Mouse (Mus musculus) liver, embryonic 11.5 days (tissue): ENCODE results near the gene Myadml2. TPM values are rescaled to one million over a fixed set of nuclear protein-coding genes. Genes with fewer than 3 reads are reported as not detected.
A peak's percentile ranks its signal among the peaks of the same experiment; 100 is the strongest.

Experiments
- ATAC-seq: fragments of 200-750 bp; cut with Nextera tagmentation; replicated peaks from 2 replicates; pipeline ENCODE4 v1.8.0; 2017; ENCODE audit warnings: moderate number of reproducible peaks, mild to moderate bottlenecking, moderate TSS enrichment, moderate library complexity; ENCODE audit not compliant: low FRiP score
- DNase-seq: peaks from one replicate; pipeline ENCODE4 v3.0.0-alpha.2; 2017; ENCODE audit warnings: low spot score
- H3K27ac ChIP-seq: fragments of 300-500 bp; sonication (generic); 2 replicates; pipeline ENCODE4 v1.5.1; 2014; ENCODE audit warnings: mild to moderate bottlenecking, low read depth, low read length, control low read depth
- H3K27me3 ChIP-seq: fragments of 300-500 bp; sonication (generic); replicated peaks from 2 replicates; pipeline ENCODE4 v1.6.1; 2014; ENCODE audit warnings: low read length, mixed read lengths; ENCODE audit not compliant: control insufficient read depth, insufficient read depth
- H3K36me3 ChIP-seq: fragments of 300-500 bp; sonication (generic); 2 replicates; pipeline ENCODE4 v1.6.1; 2014; ENCODE audit warnings: mild to moderate bottlenecking, low read length, moderate library complexity, mixed read lengths; ENCODE audit not compliant: control insufficient read depth, insufficient read depth
- H3K4me1 ChIP-seq: fragments of 300-500 bp; sonication (generic); replicated peaks from 2 replicates; pipeline ENCODE4 v1.6.1; 2014; ENCODE audit warnings: low read length, mixed read lengths; ENCODE audit not compliant: control insufficient read depth, insufficient read depth
- H3K4me2 ChIP-seq: fragments of 300-500 bp; sonication (generic); 2 replicates; pipeline ENCODE4 v1.6.1; 2014; ENCODE audit warnings: mild to moderate bottlenecking, control low read depth, moderate library complexity
- H3K4me3 ChIP-seq: fragments of 300-500 bp; sonication (generic); 2 replicates; pipeline ENCODE4 v1.5.1; 2014; ENCODE audit warnings: low read depth, low read length, control low read depth
- H3K9ac ChIP-seq: fragments of 300-500 bp; sonication (generic); 2 replicates; pipeline ENCODE4 v1.6.1; 2014; ENCODE audit warnings: low read depth, low read length, control low read depth
- H3K9me3 ChIP-seq: fragments of 300-500 bp; sonication (generic); 2 replicates; pipeline ENCODE4 v1.6.1; 2016; ENCODE audit warnings: low read length, inconsistent platforms, mixed read lengths; ENCODE audit not compliant: control insufficient read depth
- WGBS: fragments of 180-500 bp; shearing (Covaris S2); extraction: QIAGEN DNeasy Blood & Tissue Kit; methylation state at CpG from one replicate; pipeline ENCODE4 v1.1.7; 2014; 5-methylcytosine and 5-hydroxymethylcytosine counted together
- polyA plus RNA-seq: library from polyadenylated mRNA; unstranded; fragments of >200 nt; fragmentation: Nextera tagmentation; extraction: Ambion mirVana; gene quantifications from 2 replicates; pipeline ENCODE4 v1.2.1, GENCODE M21; 2014

Gene Myadml2
- polyA plus RNA-seq, 1 experiment from 2014 or later: 0.60 TPM

GRCm38 (mm10) chr11:120615167-120615566 is 32.8 kb downstream of the Myadml2 start:
- peaks cover 51% of the 10 kb centered on the region for H3K36me3 ChIP-seq
- no peaks in the 10 kb centered on the region for H3K27me3 ChIP-seq
- WGBS: 89% methylated on average over 6 of the region's 6 CpGs
- no peak overlapping the region for H3K4me2 ChIP-seq
- no peaks in the 10 kb centered on the region for H3K9me3 ChIP-seq
- ATAC-seq (no peak), DNase-seq (no peak)
- H3K27ac ChIP-seq: no peak overlapping the region
- peaks cover 23% of the 10 kb centered on the region for H3K4me1 ChIP-seq
- no peak overlapping the region for H3K9ac ChIP-seq
- H3K4me3 ChIP-seq: no peak overlapping the region

DNA sequence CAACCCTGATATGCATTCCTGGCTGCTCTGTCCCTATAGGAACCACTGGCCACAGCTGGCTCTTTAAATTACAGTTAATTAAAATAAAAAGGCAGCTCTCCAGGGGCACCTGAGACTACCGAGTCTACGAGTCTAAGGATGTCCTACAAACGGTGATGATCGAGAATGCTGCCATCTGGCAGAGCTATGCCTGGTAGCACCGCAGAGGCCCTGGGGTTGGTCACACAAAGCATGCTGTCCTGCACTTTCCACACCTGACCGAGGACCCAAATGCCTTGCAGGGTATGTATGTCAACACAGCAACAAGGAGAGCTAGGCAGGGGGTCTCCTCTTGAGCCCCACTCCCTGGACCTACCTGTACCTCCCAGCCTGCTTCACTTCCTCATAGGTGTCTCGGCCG is 34.0 kb downstream of the Myadml2 start:
- no peak for DNase-seq
- H3K36me3 ChIP-seq: peaks cover 44% of the 10 kb centered on the region
- H3K4me2 ChIP-seq: no peak overlapping the region
- ATAC-seq: no peak
- no peaks in the 10 kb centered on the region for H3K9me3 ChIP-seq
- no peak overlapping the region for H3K9ac ChIP-seq
- no peaks in the 10 kb centered on the region for H3K27me3 ChIP-seq
- no peak overlapping the region for H3K4me3 ChIP-seq
- WGBS: 86% methylated on average over 8 of the region's 8 CpGs
- no peak overlapping the region for H3K27ac ChIP-seq
- peaks cover 31% of the 10 kb centered on the region for H3K4me1 ChIP-seq

GRCm38 (mm10) chr11:120613481-120613972 is 34.4 kb downstream of the Myadml2 start:
- Histone ChIP-seq H3K9ac (no peak overlapping the region), H3K36me3 (peaks cover 39% of the 10 kb centered on the region), H3K27ac (no peak overlapping the region), H3K9me3 (no peaks in the 10 kb centered on the region), H3K4me3 (no peak overlapping the region), H3K4me1 (peaks cover 33% of the 10 kb centered on the region), H3K27me3 (peaks cover 2% of the 10 kb centered on the region; the same call in 1 of the 2 replicates), H3K4me2 (no peak overlapping the region)
- no peak for DNase-seq
- WGBS: 83% methylated on average over 10 of the region's 10 CpGs
- ATAC-seq: no peak

DNA sequence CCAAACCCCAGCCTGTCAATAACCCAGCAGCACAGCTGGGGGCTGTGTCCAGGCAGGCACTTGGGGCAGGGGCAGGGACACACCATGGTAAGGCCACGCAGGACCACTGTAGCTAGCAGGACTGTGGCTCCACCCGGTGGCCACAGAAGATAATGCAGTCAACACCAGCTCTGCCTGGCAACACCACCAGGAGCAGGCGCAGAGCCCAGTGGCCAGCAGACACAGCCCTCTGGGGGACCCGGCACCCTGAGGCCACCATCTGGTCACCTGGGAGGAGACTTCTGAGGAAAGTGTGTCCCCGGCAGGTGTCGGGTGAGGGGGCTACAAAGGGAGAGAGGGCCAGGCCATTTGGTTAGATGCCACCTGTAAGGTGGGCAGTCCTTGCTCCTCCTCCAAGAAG is 35.2 kb downstream of the Myadml2 start:
- DNase-seq: peak; percentile 69
- Histone ChIP-seq H3K9ac (no peak overlapping the region), H3K4me2 (no peak overlapping the region; the same call in 1 of the 2 replicates), H3K4me3 (no peak overlapping the region), H3K27ac (no peak overlapping the region), H3K9me3 (no peaks in the 10 kb centered on the region), H3K36me3 (peaks cover 35% of the 10 kb centered on the region), H3K4me1 (peaks cover 33% of the 10 kb centered on the region), H3K27me3 (peaks cover 4% of the 10 kb centered on the region; the same call in 1 of the 2 replicates)
- ATAC-seq: no peak
- WGBS: 38% methylated on average over 6 of the region's 6 CpGs

DNA sequence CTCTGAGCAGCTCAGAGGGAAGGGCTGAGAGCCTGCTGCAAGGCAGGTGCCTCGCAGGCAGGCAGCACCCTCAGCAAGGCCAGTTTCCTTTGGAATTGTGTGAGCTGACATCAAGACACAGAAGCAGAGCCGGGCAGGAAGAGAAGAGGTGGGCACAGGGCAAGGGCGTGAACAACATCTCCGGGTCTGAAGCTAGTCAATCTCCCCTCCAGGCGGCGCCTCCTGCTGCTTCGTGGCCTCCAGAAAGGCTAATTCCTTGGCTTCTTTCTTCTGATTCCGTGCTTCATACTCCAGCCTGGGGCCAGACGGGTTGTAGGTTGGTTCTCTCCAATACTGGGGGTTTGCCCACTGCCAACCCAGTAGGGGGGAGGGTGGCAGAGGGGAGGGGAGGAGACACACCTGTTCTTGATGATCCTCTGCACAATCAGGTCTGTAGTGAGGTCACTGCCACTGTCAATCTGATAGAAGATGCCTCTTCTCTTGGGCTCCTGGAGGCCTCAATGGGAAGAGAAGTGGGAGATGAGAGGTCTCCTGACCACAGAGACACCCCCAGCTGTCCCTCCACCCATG is 37.4 kb downstream of the Myadml2 start:
- peaks cover 36% of the 10 kb centered on the region for H3K36me3 ChIP-seq
- H3K4me3 ChIP-seq: no peak overlapping the region
- no peaks in the 10 kb centered on the region for H3K9me3 ChIP-seq
- peaks cover 4% of the 10 kb centered on the region; the same call in 1 of the 2 replicates for H3K27me3 ChIP-seq
- ATAC-seq (no peak), DNase-seq (no peak)
- WGBS: 87% methylated on average over 9 of the region's 9 CpGs
- H3K4me1 ChIP-seq: peaks cover 18% of the 10 kb centered on the region
- H3K4me2 ChIP-seq: no peak overlapping the region
- no peak overlapping the region for H3K9ac ChIP-seq
- H3K27ac ChIP-seq: no peak overlapping the region

DNA sequence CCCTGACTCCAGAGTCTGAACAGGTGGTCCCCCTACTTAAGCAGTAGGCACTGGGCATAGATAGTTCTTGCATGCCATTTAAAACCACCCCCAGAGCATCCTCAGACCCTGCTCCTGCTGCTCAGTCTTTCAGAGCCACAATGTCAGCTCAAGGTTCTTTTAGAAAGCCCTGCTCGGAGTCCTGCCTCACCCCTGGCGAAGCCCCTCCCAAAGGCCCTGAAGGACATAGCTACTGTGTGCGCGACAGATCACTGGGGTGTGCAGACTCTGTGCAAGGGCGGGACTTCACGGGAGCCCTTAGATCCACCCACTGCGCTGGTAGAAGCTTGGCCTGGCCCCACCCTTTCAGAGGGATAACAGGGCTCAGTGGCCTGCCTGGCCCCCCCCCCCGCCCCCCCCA is 38.7 kb downstream of the Myadml2 start:
- no peak for DNase-seq
- WGBS: 32% methylated on average over 8 of the region's 8 CpGs
- Histone ChIP-seq H3K4me3 (0 out of 2 replicates have a peak overlapping the region, but pooled peaks have one; percentile 40), H3K4me1 (peaks cover 18% of the 10 kb centered on the region), H3K36me3 (peaks cover 30% of the 10 kb centered on the region), H3K9me3 (no peaks in the 10 kb centered on the region), H3K4me2 (peak overlapping the region; percentile 66), H3K27me3 (peaks cover 4% of the 10 kb centered on the region; the same call in 1 of the 2 replicates), H3K9ac (peak overlapping the region; percentile 42; the same call in 1 of the 2 replicates), H3K27ac (peak overlapping the region; percentile 36; the same call in 1 of the 2 replicates)
- peak; percentile 76 for ATAC-seq

GRCm38 (mm10) chr11:120608241-120609034 is 39.5 kb downstream of the Myadml2 start, which contains the start of gene Npb:
TSS of gene Npb (plus strand) at chr11:120608477.
- H3K4me1 ChIP-seq: peaks cover 25% of the 10 kb centered on the region
- peaks cover 4% of the 10 kb centered on the region; the same call in 1 of the 2 replicates for H3K27me3 ChIP-seq
- DNase-seq: no peak
- H3K4me2 ChIP-seq: peak within 1 kb of the TSS; percentile 66
- peaks cover 33% of the 10 kb centered on the region for H3K36me3 ChIP-seq
- H3K9ac ChIP-seq: peak within 1 kb of the TSS; percentile 57
- H3K4me3 ChIP-seq: peak within 1 kb of the TSS; percentile 40
- no peaks in the 10 kb centered on the region for H3K9me3 ChIP-seq
- ATAC-seq: no peak
- WGBS: 15% methylated on average over 45 of the region's 45 CpGs
- H3K27ac ChIP-seq: peak within 1 kb of the TSS; percentile 36; the same call in 1 of the 2 replicates

GRCm38 (mm10) chr11:120606764-120607163 is 41.2 kb downstream of the Myadml2 start:
- no peak overlapping the region for H3K4me3 ChIP-seq
- H3K9ac ChIP-seq: no peak overlapping the region
- WGBS: 81% methylated on average over 4 of the region's 4 CpGs
- H3K9me3 ChIP-seq: no peaks in the 10 kb centered on the region
- no peak overlapping the region for H3K4me2 ChIP-seq
- H3K27me3 ChIP-seq: peaks cover 4% of the 10 kb centered on the region; the same call in 1 of the 2 replicates
- H3K4me1 ChIP-seq: peaks cover 33% of the 10 kb centered on the region
- peaks cover 25% of the 10 kb centered on the region for H3K36me3 ChIP-seq
- DNase-seq (no peak), ATAC-seq (no peak)
- H3K27ac ChIP-seq: no peak overlapping the region
